Mouse (Mus musculus) kidney, adult 2 months (tissue): Measurements from ENCODE around the gene Csgalnact2.

Source experiments
- CTCF ChIP-seq: fragments of 200-500 bp; conservative IDR thresholded peaks from 2 replicates; pipeline ENCODE4 v1.5.1; 2011; ENCODE audit warnings: low read depth, mild to moderate bottlenecking, control low read depth, low read length, moderate library complexity, mixed read lengths; ENCODE audit not compliant: insufficient read depth, insufficient read length
- POLR2A ChIP-seq: fragments of 200-500 bp; IDR thresholded peaks from one replicate; pipeline ENCODE4 v1.6.1; 2011; ENCODE audit warnings: low read depth, low read length, control low read depth

- TF ChIP-seq CTCF, result no peak
- no peak for TF ChIP-seq POLR2A
These were observed 60.2 kb downstream of the Csgalnact2 start for GRCm38 (mm10) chr6:118078751-118079150.
